Mouse (Mus musculus) adrenal gland, adult 18-20 months (tissue): ENCODE data around the gene Pex5. TPM values are rescaled to one million over a fixed set of nuclear protein-coding genes. Genes with fewer than 3 reads are reported as not detected.
A peak's percentile ranks its signal among the peaks of the same experiment; 100 is the strongest.
"Not testable (repeated sequence)": the region's sequence is repeated elsewhere in the genome, so short reads cannot be mapped to it uniquely, and the experiment has no call there.

ENCODE experiments used
- DNase-seq, 2 experiments: peaks; one replicate each; pipeline ENCODE4 v3.0.0; 2021 to 2022; ENCODE audit warnings: low spot score in 2 of 2
- total RNA-seq, 2 experiments: library from RNA; stranded (reverse); gene quantifications; 1 replicate in 1 of 2; 2 replicates in 1 of 2; pipeline ENCODE4 v1.2.3; 2021

Pex5 gene
- total RNA-seq, 2 experiments from 2014 or later = 116 to 119 TPM

DNA sequence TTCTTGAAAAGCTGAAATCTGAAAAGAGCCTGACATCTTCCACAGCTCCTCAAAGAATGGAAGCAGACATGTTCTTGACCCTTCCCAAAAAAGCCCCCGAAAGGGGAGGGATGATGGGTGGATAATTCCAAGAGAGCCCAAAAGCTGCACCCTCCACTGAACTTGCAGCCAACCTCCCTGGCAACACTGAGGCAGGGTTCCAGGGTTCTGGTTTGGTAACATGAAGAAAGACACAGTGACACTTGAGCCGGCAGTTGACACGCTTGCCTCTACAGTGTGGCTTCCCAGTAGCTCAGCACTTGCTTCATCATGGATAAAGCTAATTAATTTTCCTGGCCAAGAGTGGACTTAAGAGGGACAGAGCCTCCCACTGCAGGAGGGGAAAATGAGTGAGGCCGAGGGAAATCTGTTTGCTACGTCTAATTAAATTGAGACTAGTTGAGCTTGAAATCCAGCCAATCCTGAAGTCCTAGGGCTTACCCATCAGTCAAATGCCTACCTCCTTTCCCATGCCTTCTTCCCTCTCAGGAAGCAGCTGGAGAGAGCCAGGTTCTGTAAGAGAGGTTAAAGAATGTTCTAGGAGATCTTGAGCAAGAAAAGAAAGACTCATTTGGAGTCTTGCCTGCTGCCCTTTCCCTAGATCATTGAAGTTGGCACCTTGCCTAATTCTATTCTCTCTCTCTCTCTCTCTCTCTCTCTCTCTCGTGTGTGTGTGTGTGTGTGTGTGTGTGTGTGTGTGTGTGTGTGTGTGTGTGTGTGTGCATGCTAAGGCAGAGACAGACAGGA, 13.1 kb upstream of the Pex5 start:
- DNase-seq = no peak

DNA sequence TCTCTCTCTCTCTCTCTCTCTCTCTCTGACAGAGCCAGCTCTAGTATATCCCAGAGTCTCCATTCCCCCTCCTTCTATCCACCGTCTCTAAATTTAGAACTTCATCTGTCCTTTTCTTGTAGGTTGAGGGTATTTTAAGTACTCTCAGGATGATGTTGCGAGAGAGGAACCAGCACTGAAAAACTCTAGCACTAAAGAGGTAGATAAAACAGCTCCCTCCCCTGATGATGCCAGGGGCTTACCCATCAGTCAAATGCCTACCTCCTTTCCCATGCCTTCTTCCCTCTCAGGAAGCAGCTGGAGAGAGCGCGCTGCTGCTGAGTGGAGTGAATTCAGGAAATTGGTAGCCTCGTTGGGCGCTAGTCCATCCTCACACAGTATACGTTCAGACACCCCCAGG, 12.4 kb upstream of the Pex5 start:
- DNase-seq = no peak

DNA sequence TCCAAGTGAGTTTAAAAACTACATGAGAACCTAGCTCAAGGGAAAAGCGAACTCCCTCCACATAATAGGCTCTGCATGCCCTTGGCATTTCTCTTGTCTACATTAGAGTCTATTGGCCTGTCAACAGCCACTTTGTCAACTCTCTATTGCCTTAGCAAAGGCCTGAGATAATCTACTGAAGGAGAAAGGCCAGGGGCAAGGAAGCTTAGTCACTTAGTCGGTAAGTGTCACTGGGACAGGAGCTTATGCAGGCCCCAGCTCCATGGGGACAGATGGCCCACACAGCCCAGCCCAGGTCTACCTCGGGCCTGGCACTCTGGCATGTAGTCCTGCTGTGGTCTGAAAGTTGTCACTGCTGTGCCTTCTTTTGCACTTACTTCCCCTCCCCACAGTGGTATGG, 11.7 kb upstream of the Pex5 start:
- no peak for DNase-seq

DNA sequence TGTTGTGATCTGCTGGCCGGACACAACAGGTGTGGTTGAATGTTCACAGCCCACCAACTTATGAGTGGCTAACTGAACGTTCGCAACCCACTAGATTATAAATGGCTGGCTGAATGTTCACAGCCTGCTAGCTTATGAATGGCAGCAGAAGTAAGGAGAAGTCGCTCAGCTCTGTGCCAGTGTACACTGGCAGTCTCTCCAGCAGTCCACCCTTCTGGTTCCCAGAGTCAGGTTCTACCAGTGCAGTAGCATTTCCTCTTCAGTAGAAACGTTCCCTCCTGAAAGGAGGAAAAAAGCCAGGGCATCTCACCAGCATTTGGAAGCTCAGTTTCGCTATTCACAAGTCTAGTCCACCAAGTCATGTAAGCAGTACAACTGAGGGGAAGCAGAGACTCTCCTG, 10.7 kb upstream of the Pex5 start:
- no peak for DNase-seq

DNA sequence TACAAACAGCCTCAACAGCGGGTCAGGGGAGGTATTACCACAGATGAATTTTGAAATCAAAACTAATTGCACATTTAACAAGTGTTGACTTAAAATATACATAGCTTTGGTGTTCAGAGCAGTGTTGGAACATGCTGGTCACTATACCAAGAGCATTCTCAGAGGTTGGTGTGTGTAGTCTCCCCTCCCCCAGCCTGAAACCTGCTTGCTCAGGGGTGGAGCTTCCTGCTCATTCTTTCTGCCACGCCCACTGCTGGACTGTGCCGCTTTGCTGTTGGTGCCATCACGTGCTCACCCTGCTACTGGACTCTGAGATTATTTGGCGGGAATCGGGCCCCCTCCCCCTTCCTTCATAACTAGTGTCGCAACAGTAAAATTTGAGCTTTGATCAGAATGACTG, 10.2 kb upstream of the Pex5 start:
- DNase-seq = not testable (repeated sequence)

DNA sequence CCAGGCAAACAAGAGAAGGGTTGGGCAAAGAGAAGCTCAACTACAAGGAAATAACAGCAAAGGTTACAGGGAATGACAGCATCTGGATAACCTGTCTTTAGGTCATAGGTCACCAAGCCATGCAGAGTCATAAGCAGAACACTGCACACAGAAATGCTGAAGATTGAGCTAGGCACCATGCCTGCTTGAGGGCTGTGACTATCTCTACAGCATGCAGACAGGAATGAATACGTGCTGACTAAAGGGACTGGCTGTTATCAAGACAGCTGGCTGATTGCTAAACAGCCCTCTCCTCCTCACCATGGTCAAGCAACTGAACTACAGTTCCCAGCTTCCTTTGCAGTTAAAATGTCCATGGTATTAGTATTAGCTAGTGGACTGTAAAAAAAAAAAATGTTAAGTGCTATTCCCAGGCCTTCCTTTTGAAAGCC, 9.2 kb upstream of the Pex5 start:
- DNase-seq = no peak

DNA sequence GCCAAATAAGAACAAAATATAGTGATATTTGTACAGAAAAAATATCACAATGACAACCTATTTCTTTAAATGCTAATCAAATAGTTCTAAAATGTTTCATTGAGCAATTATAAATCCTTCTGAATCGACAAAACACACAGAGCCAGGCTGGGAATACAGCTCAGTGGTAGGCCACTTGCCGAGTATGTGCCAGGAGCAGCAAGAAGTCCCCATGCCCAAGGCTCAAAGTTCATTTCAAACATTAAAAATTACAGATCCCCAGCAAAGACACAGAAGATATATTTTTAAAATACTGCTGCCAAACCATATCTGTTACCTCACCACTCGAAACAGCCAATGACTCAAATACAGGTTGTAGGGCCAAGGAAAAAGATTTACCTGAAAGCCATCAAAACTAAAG, 3.8 kb upstream of the Pex5 start:
- DNase-seq = no peak

DNA sequence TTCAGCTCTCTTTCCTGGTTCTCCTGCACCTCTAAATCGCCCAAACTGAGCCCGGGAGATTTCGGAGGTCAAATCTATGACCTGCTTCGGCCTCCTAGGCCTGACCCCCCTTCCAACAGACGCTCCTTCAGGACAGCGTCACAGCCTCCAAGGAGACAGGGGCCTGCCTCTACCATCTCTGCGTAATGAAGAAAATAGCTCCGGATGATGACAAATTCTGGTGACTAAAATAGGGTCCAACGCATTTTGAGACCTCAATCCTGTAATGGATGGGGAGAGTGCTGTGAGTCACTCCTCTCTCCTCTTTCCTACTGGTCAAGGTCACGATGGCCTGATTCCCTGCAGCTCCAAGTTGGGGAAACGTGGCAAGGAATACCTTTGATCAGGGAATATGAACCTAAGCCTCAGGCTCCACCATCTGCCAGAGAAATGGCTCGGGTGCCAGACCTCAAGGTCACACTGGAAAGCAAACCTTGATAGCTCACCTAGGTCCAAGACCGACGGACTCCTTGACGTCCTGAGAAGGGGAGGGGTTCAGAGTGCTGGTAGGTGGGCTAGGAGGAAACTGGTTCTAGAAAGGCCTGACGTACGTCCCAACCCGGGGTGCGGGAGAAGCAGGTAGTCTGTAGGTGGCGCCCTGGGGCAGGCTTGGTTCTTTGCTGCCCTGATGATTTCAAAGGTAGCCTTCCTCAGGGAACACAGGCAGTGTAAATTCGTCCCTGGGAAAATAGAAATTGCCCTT, 651 bp upstream of the Pex5 start:
- DNase-seq = peak; percentile 86 to 88

DNA sequence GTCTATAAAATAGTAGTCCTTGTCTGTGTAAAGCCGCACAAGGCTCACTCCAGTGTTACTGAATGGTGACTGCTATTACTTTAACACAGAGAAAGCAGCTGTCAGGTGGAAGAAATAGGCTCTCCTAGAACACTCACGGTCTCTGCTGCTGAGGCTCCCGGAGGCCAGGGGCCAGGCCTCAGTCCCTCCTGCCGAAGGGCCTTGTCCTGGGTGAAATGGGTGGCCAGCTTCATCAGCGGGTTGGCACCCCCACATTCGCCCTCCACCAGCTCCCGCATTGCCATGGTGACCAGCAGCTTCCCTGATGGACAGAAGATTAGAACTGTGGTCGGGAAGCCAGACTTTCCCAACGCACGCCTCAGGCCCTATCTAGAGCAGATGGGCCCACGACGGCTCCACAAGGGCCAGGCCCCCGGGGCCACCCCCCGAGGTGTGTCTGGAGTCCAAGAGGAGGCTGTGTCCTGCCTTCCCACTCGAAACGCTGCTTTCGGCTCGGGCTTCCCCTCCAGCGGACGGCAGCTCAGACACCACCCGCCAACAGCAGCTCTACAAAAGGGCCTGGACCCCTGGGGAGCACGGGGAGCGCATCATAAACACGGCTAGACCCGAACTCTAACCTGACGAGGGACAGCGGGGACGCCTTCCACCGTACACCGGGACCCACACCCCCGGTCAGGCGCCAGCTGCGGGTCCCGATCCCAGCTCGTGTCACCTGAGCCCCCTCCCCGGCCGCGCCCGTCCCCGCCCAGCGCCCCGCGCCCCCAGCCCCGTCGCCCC, 529 bp downstream of the Pex5 start:
- peak; percentile 49 to 57 for DNase-seq

DNA sequence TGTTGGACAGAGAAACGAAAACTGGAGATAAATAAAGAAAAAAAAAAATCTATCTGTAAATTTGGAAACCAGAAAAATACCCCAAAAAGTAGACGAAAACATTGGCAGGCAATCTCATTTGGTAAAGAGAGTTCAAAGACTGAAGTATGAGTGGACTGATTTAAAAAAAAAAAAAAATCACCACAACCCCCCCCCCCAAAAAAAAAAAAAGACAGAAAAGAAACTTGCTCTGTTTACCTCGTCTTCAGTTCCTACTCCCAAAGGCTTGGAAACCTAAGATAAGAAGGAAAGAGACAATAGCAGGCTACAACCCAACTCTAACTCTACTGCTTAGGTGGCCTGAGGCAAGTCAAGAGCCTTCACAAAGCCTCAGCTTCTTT, 1.1 kb downstream of the Pex5 start:
- DNase-seq = no peak

DNA sequence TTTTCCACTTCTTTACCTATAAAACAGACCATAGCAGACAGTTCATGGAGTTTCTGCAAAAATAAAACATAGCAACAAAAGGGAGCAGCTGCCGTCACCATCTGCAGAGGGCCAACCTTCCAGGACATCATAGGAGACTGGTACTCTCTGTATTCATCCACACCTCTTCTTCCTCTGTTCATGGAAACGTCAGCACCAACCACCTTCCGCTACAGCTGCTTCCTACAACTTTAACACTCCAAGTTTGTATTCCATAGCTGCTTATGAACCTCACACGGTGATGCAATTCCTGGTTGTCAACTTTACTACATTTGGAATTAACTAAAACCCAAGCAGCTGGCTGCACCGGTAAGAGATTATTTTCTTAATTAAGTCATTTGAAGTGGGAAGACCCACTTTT, 6.5 kb downstream of the Pex5 start:
- no peak for DNase-seq

DNA sequence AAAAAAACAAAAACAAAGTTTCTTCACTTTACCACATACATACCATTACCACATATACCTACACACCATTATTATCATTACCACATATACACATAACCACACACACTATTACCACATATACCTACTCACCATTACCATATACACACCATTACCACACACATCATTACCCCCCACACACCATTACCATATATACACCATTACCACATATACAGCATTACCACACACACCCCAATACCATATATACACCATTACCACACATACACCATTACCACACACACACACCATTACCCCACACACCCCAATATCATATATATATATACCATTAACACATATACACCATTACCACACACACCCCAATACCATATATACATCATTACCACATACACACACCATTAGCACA, 7.7 kb downstream of the Pex5 start:
- DNase-seq = no peak

DNA sequence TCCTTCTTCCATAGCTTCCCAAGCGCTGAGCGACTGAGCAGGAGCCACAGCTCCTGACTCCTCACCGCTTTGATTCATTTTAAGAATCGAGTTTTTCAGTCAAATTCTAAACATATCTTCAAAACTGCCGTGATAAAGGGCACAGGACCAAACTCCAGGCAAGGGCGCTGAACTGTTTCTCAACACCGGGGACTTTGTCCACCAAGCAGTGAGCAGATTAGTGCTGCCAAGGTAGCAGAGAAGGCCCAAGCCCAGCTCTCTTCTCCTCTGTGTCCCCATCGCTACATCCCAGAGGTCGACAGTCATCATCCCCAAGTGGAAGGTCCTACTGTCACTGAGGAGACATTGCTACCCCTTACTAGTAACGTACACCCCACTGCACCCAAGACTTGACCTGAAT, 8.5 kb downstream of the Pex5 start:
- no peak for DNase-seq

DNA sequence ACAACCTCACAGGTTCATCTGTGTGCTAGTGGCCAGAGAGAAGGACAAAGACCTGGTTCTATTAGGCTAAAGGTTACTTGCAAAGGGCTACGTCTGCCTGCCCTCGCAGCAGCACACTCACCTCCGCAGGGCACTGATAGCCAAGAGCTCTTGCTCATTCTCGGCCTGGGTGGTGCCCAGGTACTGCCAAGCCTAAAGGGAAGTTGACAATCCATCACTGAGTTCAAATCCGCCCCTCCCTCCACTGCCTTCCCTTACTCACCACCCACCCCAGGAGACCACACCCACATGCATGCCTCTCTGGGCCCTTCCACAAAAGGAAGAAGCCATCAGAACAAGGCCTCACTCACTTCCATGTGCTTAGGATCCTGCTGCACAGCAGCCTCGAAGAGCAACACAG, 15.1 kb downstream of the Pex5 start:
- DNase-seq = no peak

DNA sequence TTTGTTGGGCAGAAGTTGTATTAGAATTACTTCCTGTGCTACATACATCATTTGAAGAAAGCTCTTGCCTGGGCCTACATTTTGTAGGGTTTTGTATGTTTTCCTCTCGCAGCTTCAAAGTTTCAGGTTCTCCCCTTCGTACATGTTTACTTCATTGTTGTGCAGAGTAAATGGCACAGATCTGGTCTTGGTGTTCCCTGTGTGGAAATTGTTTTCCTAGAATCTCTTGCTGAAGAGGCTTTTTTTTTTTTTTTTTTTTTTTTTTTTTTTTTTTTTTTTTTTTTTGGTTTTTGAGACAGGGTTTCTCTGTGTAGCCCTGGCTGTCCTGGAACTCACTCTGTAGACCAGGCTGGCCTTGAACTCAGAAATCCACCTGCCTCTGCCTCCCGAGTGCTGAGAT, 19.9 kb downstream of the Pex5 start:
- DNase-seq = not testable (repeated sequence)

DNA sequence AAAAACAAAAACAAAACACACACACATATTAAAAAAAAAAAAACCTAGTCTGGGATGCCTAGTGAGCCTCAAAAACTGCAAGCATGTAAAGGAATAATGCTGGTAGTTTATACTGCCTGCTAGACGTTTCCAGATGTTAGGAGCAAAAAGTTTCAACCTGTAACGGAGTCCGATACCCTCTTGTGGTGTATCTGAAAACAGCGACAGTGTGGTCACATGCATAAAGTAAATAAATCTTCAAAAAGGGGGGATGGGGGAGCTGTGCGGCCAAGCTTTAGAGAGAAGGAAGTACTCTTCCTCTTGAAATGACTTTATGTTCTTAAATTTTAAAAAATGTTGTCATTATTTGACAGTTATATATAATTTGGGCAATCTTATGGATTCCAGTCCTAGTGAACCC, 34.7 kb downstream of the Pex5 start:
- DNase-seq = no peak

DNA sequence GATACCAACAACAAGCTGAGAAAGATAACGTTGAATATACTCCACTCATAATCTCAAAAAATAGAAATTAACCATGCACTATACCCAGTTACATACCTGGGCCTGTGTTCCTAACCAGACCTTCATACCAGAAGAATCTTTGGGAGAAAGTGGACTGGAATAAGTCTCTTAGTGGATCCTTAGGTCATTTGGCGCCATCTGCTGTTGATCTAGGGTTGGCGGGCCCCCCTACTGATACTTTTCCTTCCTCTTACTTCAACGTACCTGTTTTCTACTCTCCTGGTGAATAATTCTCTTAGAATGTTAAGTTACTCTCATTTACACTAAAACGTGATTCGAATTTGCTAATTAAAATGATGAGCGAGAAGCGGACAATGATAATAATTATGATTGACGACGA, 35.5 kb downstream of the Pex5 start:
- DNase-seq = peak; percentile 30 to 52

DNA sequence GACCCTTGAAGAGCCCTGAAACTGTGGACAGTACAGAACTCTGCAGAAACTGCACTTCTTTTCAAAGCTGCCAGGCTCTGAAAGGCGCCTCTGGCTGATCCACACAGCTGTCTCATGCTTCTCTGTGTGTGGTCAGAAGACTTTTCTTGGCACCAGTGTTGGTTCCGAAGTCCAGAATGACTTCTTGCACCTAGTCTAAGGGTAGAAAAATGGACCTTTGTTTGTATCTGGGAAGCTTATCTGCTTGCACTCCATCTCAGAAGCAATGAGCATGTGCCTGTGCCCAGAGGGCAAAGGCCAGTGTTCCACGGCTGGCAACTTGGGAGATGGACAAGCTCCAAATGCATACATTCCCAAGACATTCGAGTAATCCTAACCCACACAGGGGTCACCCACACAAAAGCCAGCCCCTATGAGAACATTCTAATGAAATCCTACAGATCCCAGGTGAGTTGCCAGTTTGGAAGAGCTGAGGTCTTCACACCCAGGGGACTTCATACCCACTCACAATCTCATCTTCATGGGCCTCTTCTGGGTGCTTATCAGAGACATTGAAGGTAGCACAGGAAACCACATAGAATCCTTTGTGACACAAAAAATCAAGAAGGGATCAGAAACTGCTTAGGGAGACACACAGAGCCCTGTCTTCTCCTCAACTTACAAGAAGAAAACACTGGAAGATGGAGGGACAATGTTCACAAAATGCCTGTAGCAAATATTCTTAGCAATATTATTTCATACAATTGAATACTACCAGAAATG, 37.2 kb downstream of the Pex5 start:
- no peak for DNase-seq

DNA sequence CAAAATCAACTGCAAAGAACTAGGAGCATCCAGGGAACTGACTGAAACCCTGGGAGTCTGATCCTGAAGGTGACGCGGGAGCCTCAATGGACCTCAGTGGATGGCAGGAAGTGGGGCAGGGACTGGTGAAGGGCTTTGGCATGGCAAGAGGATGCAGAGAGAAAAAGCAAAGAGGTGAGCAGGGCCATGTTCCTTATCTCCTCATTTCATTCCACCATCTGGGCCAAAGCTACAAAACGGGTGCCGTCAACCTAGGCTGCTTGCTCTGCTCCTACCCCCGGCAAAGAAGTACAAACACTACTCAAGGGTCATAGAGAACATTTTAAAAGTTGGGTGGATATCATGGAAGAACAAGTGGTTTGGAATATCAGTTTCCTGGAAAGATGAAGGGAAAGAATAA, 38.6 kb downstream of the Pex5 start:
- no peak for DNase-seq

DNA sequence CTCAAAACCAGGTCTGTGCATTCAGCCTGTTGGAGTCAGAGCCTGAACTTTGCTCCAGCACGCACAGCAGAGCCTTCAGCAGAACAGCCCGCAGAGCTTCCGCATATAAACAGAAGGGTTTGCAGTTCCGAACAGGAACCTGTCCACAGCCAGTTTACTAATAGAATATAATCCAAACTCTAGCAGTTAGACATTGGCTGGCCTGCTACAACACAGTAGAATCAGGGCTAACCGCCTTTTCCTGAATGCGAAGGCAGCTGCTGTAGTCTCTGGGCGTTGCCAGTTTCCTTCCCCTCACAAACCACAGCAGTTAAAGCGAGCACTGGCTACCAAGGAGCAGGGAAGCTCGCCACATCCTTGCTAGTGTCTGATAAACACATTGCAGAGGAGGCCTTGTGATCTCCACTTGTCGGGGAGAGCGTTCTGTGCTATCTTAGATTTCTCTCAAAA, 39.4 kb downstream of the Pex5 start:
- DNase-seq = no peak

DNA sequence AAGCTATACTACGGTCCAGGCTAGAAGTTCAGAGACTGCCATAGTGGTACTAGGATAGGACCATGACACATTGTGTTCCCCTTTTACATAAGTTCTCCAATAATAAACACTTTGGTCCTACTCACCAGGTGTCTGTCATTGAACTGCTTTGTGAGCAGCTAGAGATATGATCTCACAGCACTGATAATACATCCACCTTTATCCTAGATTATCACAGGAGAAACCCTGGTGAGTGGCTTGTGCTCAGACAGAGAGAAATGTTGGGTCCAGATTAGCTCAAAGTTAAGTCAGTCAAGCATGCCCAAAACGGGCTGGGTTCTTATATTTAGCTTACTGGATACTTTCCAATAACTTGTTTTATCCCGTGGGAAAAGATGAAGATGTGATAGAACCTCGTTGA, 40.2 kb downstream of the Pex5 start:
- DNase-seq = no peak
